Mouse (Mus musculus): ENCODE data around the gene Gm17654. TPM values are rescaled to one million over a fixed set of nuclear protein-coding genes. Genes with fewer than 3 reads are reported as not detected.
"Not testable (repeated sequence)": the region's sequence is repeated elsewhere in the genome, so short reads cannot be mapped to it uniquely, and the experiment has no call there.

Gene Gm17654
- total RNA-seq (2014; rRNA removed): not detected in 2 replicates
- polyA plus RNA-seq (2015; fragmentation: Nextera tagmentation; extraction: Ambion mirVana): not detected in 2 replicates

- 70% methylated on average over 1 of the region's 2 CpGs for WGBS
- H3K36me3 ChIP-seq (ENCODE audit: insufficient read depth, low read length); H3K4me2 ChIP-seq (ENCODE audit: low read depth, low read length); H3K9me3 ChIP-seq (ENCODE audit: low read length); DNase-seq (ENCODE audit: low spot score); H3K9ac ChIP-seq (replicated peaks; ENCODE audit: low read length); H3K4me1 ChIP-seq (ENCODE audit: insufficient read depth, low read length); H3K27me3 ChIP-seq (ENCODE audit: insufficient read depth, low read length); ATAC-seq; H3K27ac ChIP-seq; H3K4me3 ChIP-seq (ENCODE audit: low read length): not testable (repeated sequence)
These were observed at the start of gene Gm17654 for GRCm38 (mm10) chr14:43579046-43579445. Gene Gm17654 (minus strand): TSS chr14:43579146.

- not testable (repeated sequence) for DNase-seq (ENCODE audit: low spot score); H3K4me3 ChIP-seq (ENCODE audit: low read length); H3K9ac ChIP-seq (replicated peaks; ENCODE audit: low read length); ATAC-seq; H3K36me3 ChIP-seq (ENCODE audit: insufficient read depth, low read length); H3K9me3 ChIP-seq (ENCODE audit: low read length); H3K4me2 ChIP-seq (ENCODE audit: low read depth, low read length); H3K4me1 ChIP-seq (ENCODE audit: insufficient read depth, low read length); H3K27me3 ChIP-seq (ENCODE audit: insufficient read depth, low read length); H3K27ac ChIP-seq
These were observed 29.0 kb upstream of the Gm17654 start, which contains the start of gene Gm10375 for GRCm38 (mm10) chr14:43607913-43608312. Gene Gm10375 (minus strand): TSS chr14:43608013.

DNA sequence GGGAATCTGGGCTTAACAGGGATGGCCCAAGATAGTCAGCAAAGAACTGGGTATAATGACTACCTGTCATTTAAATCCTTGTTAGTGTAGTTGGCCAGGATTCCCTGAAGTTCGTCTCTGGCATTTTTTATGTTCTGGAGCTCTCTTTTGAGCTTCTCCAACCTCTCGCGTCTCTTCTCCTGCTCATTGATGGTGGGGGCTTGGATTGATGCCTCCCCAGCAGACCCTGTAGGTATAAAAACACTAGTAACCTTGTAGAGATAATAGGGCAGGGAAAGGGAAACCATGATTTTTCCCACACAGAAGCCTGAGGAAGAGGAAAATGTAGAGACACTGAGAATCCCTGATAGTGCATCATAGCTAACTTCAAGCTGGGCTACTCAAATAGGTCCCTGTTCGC lies 977 bp downstream of the Gm17654 start:
- not testable (repeated sequence) for DNase-seq (ENCODE audit: low spot score); H3K4me3 ChIP-seq (ENCODE audit: low read length); H3K9ac ChIP-seq (replicated peaks; ENCODE audit: low read length); H3K27ac ChIP-seq; H3K4me2 ChIP-seq (ENCODE audit: low read depth, low read length); H3K36me3 ChIP-seq (ENCODE audit: insufficient read depth, low read length); H3K4me1 ChIP-seq (ENCODE audit: insufficient read depth, low read length); H3K9me3 ChIP-seq (ENCODE audit: low read length); H3K27me3 ChIP-seq (ENCODE audit: insufficient read depth, low read length); ATAC-seq
- WGBS: 93% methylated on average over 4 of the region's 4 CpGs

DNA sequence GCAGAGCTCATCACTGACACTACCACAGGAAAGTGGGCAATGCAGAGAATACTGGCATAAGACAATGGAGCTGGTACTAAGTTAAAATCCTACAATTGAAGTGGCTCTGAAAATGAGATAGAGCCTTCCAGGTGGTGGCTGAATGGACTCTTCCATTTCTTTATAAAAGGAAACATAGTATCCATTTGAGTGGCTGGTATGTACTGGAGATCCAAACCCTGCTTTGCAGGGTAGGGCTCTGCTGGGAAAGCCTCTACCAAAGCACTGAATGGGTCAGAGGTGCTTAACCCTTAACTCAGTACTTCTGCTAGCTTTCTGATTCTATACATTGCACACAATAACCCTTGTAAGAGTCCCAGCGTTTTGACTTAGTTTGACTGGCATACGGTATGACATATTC lies 26.7 kb downstream of the Gm17654 start:
- ATAC-seq: not testable (repeated sequence)

DNA sequence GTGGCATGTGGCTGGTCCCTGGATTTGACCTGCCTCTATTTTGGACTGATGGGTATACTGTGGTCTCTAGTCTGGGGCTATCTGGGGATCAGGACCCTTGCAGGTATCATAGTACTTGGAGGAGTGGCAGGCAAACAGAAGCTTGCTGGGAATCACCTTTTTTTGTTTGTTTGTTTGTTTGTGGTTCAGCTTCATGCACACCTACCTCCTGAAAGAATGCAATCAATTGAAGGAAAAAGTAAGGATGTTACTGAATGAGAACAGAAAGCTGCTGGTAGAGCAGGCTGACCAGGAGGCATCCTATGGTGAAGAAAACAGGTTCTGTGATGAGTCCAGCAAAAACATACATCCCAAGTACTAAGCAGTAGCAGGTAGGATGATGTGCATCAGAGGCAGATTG lies 32.7 kb downstream of the Gm17654 start:
- not testable (repeated sequence) for H3K9me3 ChIP-seq (ENCODE audit: low read length); H3K4me3 ChIP-seq (ENCODE audit: low read length); H3K4me2 ChIP-seq (ENCODE audit: low read depth, low read length); H3K4me1 ChIP-seq (ENCODE audit: insufficient read depth, low read length); H3K27me3 ChIP-seq (ENCODE audit: insufficient read depth, low read length); ATAC-seq; H3K27ac ChIP-seq; DNase-seq (ENCODE audit: low spot score); H3K36me3 ChIP-seq (ENCODE audit: insufficient read depth, low read length); H3K9ac ChIP-seq (replicated peaks; ENCODE audit: low read length)

More for the DNA sequence above, 26.7 kb downstream of the Gm17654 start:
- H3K4me2 ChIP-seq (ENCODE audit: low read depth, low read length); H3K27me3 ChIP-seq (ENCODE audit: insufficient read depth, low read length); H3K9me3 ChIP-seq (ENCODE audit: low read length); H3K4me3 ChIP-seq (ENCODE audit: low read length); H3K27ac ChIP-seq; H3K9ac ChIP-seq (replicated peaks; ENCODE audit: low read length); DNase-seq (ENCODE audit: low spot score); H3K4me1 ChIP-seq (ENCODE audit: insufficient read depth, low read length); H3K36me3 ChIP-seq (ENCODE audit: insufficient read depth, low read length): not testable (repeated sequence)
- 77% methylated on average over 2 of the region's 2 CpGs for WGBS

GRCm38 (mm10) chr14:43543276-43543675 lies 35.7 kb downstream of the Gm17654 start, which contains the start of gene Gm5799:
Gene Gm5799 (plus strand): TSS chr14:43543576.
- not testable (repeated sequence) for H3K27ac ChIP-seq; H3K9me3 ChIP-seq (ENCODE audit: low read length); H3K27me3 ChIP-seq (ENCODE audit: insufficient read depth, low read length); H3K4me2 ChIP-seq (ENCODE audit: low read depth, low read length); H3K4me1 ChIP-seq (ENCODE audit: insufficient read depth, low read length); DNase-seq (ENCODE audit: low spot score); H3K4me3 ChIP-seq (ENCODE audit: low read length); H3K36me3 ChIP-seq (ENCODE audit: insufficient read depth, low read length); H3K9ac ChIP-seq (replicated peaks; ENCODE audit: low read length); ATAC-seq
- 68% methylated on average over 1 of the region's 2 CpGs for WGBS

DNA sequence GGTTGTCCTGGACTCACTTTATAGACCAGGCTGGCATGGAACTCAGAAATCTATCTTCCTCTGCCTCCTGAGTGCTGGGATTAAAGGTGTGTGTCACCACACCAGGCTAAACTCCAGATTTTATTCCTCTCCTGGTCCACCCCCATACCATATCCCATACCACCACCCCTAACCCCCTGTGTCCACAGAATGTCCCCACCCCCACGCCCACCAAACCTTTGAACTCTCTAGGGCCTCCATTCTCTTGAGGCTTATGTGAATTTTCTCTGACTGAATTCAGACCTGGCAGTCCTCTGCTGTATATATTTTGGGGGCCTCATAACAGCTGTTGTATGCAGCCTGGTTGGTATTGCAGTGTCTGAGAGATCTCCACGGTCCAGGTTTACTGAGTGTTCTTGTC lies 40.8 kb downstream of the Gm17654 start:
- not testable (repeated sequence) for H3K4me3 ChIP-seq (ENCODE audit: low read length); H3K4me1 ChIP-seq (ENCODE audit: insufficient read depth, low read length); H3K9ac ChIP-seq (replicated peaks; ENCODE audit: low read length); ATAC-seq; H3K27ac ChIP-seq; DNase-seq (ENCODE audit: low spot score); H3K27me3 ChIP-seq (ENCODE audit: insufficient read depth, low read length); H3K4me2 ChIP-seq (ENCODE audit: low read depth, low read length); H3K9me3 ChIP-seq (ENCODE audit: low read length); H3K36me3 ChIP-seq (ENCODE audit: insufficient read depth, low read length)
- WGBS: 79% methylated on average over 2 of the region's 2 CpGs

DNA sequence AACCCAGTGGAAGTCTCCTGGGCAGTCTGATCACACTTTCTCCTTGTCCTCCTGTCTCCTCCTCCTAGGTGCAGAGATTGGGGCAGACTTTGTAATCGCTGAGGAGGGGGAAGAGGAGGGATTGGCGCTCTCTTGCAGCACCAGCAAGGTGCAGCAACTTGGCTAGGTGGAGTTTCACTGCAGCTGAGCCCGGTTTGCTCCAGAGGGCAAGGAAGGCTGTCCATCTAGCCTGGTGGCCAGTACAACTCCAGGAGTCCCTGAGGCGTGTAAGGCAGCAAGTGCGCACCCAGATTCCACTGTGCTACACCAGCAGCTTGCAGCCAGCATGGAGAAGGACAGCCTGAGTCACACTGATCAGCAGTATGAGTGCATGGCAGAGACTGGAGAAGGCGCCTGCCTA lies 46.6 kb downstream of the Gm17654 start:
- not testable (repeated sequence) for DNase-seq (ENCODE audit: low spot score)

GRCm38 (mm10) chr14:43532011-43532383 lies 46.9 kb downstream of the Gm17654 start:
- not testable (repeated sequence) for DNase-seq (ENCODE audit: low spot score); H3K9ac ChIP-seq (replicated peaks; ENCODE audit: low read length); H3K36me3 ChIP-seq (ENCODE audit: insufficient read depth, low read length); H3K4me3 ChIP-seq (ENCODE audit: low read length); H3K4me2 ChIP-seq (ENCODE audit: low read depth, low read length); H3K9me3 ChIP-seq (ENCODE audit: low read length); ATAC-seq; H3K27me3 ChIP-seq (ENCODE audit: insufficient read depth, low read length); H3K4me1 ChIP-seq (ENCODE audit: insufficient read depth, low read length); H3K27ac ChIP-seq
- no CpG with 5 or more reads among the region's 6 CpGs for WGBS

More for the DNA sequence above, 46.6 kb downstream of the Gm17654 start:
- not testable (repeated sequence) for H3K9ac ChIP-seq (replicated peaks; ENCODE audit: low read length); H3K27ac ChIP-seq; H3K4me1 ChIP-seq (ENCODE audit: insufficient read depth, low read length); H3K27me3 ChIP-seq (ENCODE audit: insufficient read depth, low read length); H3K4me3 ChIP-seq (ENCODE audit: low read length); ATAC-seq; H3K9me3 ChIP-seq (ENCODE audit: low read length); H3K4me2 ChIP-seq (ENCODE audit: low read depth, low read length); H3K36me3 ChIP-seq (ENCODE audit: insufficient read depth, low read length)
- 49% methylated on average over 5 of the region's 6 CpGs for WGBS

GRCm38 (mm10) chr14:43531052-43532010 lies 47.6 kb downstream of the Gm17654 start:
- H3K27ac ChIP-seq; ATAC-seq; H3K4me1 ChIP-seq (ENCODE audit: insufficient read depth, low read length); H3K9ac ChIP-seq (replicated peaks; ENCODE audit: low read length); H3K36me3 ChIP-seq (ENCODE audit: insufficient read depth, low read length); H3K9me3 ChIP-seq (ENCODE audit: low read length); H3K4me2 ChIP-seq (ENCODE audit: low read depth, low read length); H3K27me3 ChIP-seq (ENCODE audit: insufficient read depth, low read length); H3K4me3 ChIP-seq (ENCODE audit: low read length); DNase-seq (ENCODE audit: low spot score): not testable (repeated sequence)
- WGBS: 29% methylated on average over 12 of the region's 15 CpGs
